Mouse (Mus musculus) embryonic facial prominence, embryonic 15.5 days (tissue): ENCODE measurements around the gene Ccdc189. TPM values are rescaled to one million over a fixed set of nuclear protein-coding genes. Genes with fewer than 3 reads are reported as not detected.
A peak's percentile ranks its signal among the peaks of the same experiment; 100 is the strongest.
"Not testable (repeated sequence)": the region's sequence is repeated elsewhere in the genome, so short reads cannot be mapped to it uniquely, and the experiment has no call there.

ENCODE experiments used
- ATAC-seq: fragments of 200-750 bp; cut with Nextera tagmentation; 2 replicates; pipeline ENCODE4 v1.8.0; 2017; ENCODE audit warnings: low read depth, moderate TSS enrichment; ENCODE audit not compliant: insufficient number of reproducible peaks, low FRiP score, low TSS enrichment
- H3K27ac ChIP-seq: fragments of 300-500 bp; sonication (generic); replicated peaks from 2 replicates; pipeline ENCODE4 v1.5.1; 2015; ENCODE audit warnings: mild to moderate bottlenecking, inconsistent platforms
- H3K27me3 ChIP-seq: fragments of 300-500 bp; sonication (generic); 2 replicates; pipeline ENCODE4 v1.6.1; 2015; ENCODE audit warnings: inconsistent platforms
- H3K36me3 ChIP-seq: fragments of 300-500 bp; sonication (generic); 2 replicates; pipeline ENCODE4 v1.6.1; 2015; ENCODE audit warnings: mild to moderate bottlenecking, inconsistent platforms
- H3K4me1 ChIP-seq: fragments of 300-500 bp; sonication (generic); 2 replicates; pipeline ENCODE4 v1.6.1; 2015; ENCODE audit warnings: inconsistent platforms
- H3K4me2 ChIP-seq: fragments of 300-500 bp; sonication (generic); replicated peaks from 2 replicates; pipeline ENCODE4 v1.6.1; 2015; ENCODE audit warnings: mild to moderate bottlenecking, inconsistent platforms
- H3K4me3 ChIP-seq: fragments of 300-500 bp; sonication (generic); replicated peaks from 2 replicates; pipeline ENCODE4 v1.5.1; 2015; ENCODE audit warnings: mild to moderate bottlenecking, inconsistent platforms
- H3K9ac ChIP-seq: fragments of 300-500 bp; sonication (generic); 2 replicates; pipeline ENCODE4 v1.6.1; 2015; ENCODE audit warnings: inconsistent platforms
- H3K9me3 ChIP-seq: fragments of 300-500 bp; sonication (generic); replicated peaks from 2 replicates; pipeline ENCODE4 v1.6.1; 2016; ENCODE audit warnings: inconsistent platforms
- WGBS: fragments of 180-500 bp; shearing (Covaris S2); methylation state at CpG from one replicate; pipeline ENCODE4 v1.1.7; 2015; 5-methylcytosine and 5-hydroxymethylcytosine counted together
- polyA plus RNA-seq: library from polyadenylated mRNA; unstranded; fragments of >200 nt; fragmentation: Nextera tagmentation; extraction: Ambion mirVana; gene quantifications from 2 replicates; pipeline ENCODE4 v1.2.1, GENCODE M21; 2015

The Ccdc189 gene
- 19.2 and 29.0 TPM in 2 replicates for polyA plus RNA-seq

DNA sequence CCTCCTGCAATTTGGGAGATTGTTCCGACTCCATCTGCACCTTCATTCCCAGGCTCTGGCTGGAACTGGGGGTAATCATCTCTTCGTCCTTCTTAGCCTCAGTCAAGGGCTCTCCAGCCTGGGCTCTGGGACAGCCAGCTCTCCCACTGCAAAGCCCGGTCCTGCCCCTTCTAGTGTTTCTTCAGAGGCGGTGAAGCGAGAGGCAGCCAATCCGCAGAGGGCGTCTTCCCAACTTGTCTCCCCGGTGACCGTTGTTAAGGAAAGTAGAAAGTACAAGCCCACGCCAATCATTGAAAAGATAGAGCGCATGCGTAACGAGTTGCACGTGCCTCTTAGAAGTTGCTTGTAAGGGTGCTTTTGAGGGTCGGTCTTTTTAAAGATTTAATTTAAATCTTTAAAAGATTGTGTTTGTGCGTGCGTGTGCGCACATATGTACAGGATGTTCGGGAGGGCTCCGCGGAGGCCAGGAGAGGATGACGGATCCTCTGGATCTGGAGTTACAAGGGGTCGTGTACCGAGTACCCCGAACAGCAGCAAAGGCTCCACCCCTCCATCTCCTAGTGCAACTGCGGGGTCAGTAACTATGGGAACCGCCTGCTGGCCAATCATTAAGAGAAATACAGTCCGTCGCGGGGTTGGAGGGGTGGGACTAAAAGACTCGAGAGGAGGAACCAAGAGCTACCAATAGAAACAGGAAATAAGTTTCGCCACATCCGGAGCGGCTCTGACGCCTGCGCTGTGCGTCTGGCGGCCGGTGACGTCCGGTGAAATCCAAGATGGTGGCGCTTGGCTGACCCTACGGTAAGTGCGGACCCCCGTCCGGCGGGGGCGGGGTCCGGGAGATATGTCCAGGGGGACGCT is at the start of gene Ccdc189, which contains the start of gene Rnf40:
Gene Ccdc189 (minus strand): TSS at position 585 of the 861 bp plus-strand sequence.
Gene Rnf40 (plus strand): TSS at position 757 of the 861 bp plus-strand sequence.
- Histone ChIP-seq H3K4me1 (peaks cover 19% of the 10 kb centered on the region), H3K36me3 (peaks cover 48% of the 10 kb centered on the region), H3K9me3 (no peaks in the 10 kb centered on the region), H3K27ac (peak within 1 kb of the TSS; percentile 87), H3K9ac (peak within 1 kb of the TSS; percentile 90), H3K27me3 (no peaks in the 10 kb centered on the region), H3K4me3 (peak within 1 kb of the TSS; percentile 95), H3K4me2 (peak within 1 kb of the TSS; percentile 94)
- ATAC-seq, result peak; percentile 97
- WGBS, result under 1% methylated on average over 50 of the region's 50 CpGs

DNA sequence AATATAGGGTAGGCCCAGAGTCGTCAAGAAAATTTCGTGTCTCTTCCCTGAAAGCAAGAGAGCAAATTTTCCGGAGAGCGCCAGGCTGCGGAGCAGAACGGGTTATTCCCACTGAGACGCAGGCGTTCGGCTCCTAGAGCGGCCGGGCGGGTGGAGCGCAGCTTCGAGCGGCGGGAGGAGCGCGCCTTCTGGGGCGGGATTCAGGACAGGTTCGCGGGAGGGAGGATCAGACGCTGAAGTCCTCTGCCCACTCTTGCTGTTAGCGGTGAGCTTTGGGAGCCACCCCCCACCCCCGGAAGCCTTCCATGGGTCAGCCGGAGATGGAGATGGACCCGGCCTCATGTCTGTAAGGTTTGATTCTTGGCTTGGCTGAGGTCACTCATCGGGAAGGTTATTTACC is 48.6 kb upstream of the Ccdc189 start:
- 0% methylated on average over 27 of the region's 27 CpGs for WGBS
- Histone ChIP-seq H3K4me3 (peak overlapping the region; percentile 62), H3K9ac (peak overlapping the region; percentile 28), H3K36me3 (no peaks in the 10 kb centered on the region), H3K27me3 (no peaks in the 10 kb centered on the region), H3K4me2 (peak overlapping the region; percentile 71), H3K9me3 (no peaks in the 10 kb centered on the region), H3K27ac (no peak overlapping the region), H3K4me1 (peaks cover 8% of the 10 kb centered on the region)
- ATAC-seq, result peak; percentile 85

DNA sequence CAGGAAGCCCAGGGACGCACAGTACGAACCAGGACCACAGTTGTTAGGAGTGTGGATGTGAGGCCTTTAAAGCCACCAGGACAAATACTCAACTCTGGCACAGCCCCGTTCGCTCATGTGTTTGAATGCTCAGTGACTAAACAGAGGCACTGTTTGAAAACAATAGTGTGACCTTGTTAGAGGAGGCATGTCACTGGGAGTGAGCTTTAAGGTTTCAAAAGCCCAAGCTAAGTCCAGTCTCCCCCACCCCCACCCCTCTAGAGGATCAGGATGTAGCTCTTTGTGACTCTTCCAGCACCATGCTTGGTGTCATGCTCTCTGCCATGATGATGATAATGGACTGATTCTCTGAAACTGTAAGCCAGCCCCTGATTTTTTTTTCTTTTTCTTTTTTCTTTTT is 43.0 kb upstream of the Ccdc189 start:
- no peak for ATAC-seq
- 85% methylated on average over 4 of the region's 4 CpGs for WGBS
- no peak overlapping the region for H3K4me3 ChIP-seq
- no peaks in the 10 kb centered on the region for H3K9me3 ChIP-seq
- H3K27ac ChIP-seq, result no peak overlapping the region
- H3K9ac ChIP-seq, result no peak overlapping the region
- H3K36me3 ChIP-seq, result no peaks in the 10 kb centered on the region
- no peaks in the 10 kb centered on the region for H3K4me1 ChIP-seq
- no peak overlapping the region for H3K4me2 ChIP-seq
- no peaks in the 10 kb centered on the region for H3K27me3 ChIP-seq

DNA sequence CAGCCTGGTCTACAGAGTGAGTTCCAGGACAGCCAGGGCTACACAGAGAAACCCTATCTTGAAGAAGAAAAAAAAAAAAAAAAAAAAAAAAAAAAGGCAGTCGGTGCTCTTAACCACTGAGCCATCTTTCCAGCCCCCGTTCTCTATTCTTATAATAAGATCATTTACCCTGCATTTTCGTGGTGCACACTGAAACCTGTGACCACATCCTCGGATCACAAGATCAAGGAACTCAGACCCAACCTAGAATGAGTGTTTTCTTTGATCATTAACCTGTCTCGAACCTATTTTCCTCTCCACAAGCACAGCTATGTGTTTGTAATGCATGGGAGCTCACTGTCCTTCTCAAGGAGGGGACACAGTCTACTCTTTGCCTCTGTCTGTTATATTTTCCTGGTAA is 40.3 kb upstream of the Ccdc189 start:
- Histone ChIP-seq H3K9me3 (no peaks in the 10 kb centered on the region), H3K4me2 (no peak overlapping the region), H3K27ac (no peak overlapping the region), H3K36me3 (no peaks in the 10 kb centered on the region), H3K4me3 (no peak overlapping the region), H3K4me1 (no peaks in the 10 kb centered on the region), H3K27me3 (no peaks in the 10 kb centered on the region), H3K9ac (no peak overlapping the region)
- ATAC-seq, result no peak
- WGBS, result 73% methylated on average over 5 of the region's 5 CpGs

DNA sequence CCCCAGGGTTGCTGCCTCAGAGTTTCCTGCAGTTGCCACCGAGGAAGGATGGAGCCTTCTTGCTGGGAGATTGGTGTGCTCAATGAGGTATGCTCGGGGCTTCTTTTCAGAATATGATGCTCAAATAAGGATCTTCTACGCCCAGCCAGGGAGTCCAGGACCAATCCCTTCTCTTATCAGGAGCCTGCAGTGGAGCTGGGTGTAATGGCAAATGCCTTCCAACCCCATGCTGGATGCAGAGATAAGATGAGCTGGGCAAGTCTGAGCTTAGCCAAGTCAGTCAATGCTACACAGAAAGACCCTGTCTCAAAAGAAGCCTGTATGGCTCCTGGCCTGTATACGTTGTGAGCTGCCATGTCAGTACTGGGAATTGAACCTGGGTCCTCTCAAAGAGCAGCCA is 38.1 kb upstream of the Ccdc189 start:
- Histone ChIP-seq H3K4me3 (no peak overlapping the region), H3K4me1 (no peaks in the 10 kb centered on the region), H3K9me3 (no peaks in the 10 kb centered on the region), H3K9ac (no peak overlapping the region), H3K27ac (no peak overlapping the region), H3K36me3 (no peaks in the 10 kb centered on the region), H3K27me3 (no peaks in the 10 kb centered on the region), H3K4me2 (no peak overlapping the region)
- 84% methylated on average over 4 of the region's 4 CpGs for WGBS
- no peak for ATAC-seq

DNA sequence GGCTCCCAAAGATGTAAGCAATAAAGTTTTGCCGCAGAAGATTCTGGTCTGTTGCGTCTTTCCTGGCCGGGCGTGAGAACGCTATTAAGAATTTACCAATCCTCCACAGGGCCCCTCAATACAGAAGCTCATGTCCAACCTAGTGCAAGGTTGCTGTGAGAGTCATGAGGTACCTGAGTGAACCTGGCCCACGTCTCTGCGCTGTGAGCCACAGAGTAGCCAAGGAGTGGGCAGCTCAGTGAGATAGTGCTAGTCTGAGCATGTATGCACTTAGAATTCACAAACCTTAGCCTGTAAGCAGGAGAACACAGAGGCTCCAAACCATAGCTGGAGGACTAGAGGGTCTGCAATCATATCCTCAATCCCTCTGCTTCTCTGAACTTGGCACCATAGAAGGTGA is 37.6 kb upstream of the Ccdc189 start:
- Histone ChIP-seq H3K36me3 (no peaks in the 10 kb centered on the region), H3K9ac (no peak overlapping the region), H3K4me3 (no peak overlapping the region), H3K9me3 (no peaks in the 10 kb centered on the region), H3K27me3 (no peaks in the 10 kb centered on the region), H3K4me2 (no peak overlapping the region), H3K4me1 (no peaks in the 10 kb centered on the region), H3K27ac (no peak overlapping the region)
- 100% methylated on average over 7 of the region's 7 CpGs for WGBS
- no peak for ATAC-seq

DNA sequence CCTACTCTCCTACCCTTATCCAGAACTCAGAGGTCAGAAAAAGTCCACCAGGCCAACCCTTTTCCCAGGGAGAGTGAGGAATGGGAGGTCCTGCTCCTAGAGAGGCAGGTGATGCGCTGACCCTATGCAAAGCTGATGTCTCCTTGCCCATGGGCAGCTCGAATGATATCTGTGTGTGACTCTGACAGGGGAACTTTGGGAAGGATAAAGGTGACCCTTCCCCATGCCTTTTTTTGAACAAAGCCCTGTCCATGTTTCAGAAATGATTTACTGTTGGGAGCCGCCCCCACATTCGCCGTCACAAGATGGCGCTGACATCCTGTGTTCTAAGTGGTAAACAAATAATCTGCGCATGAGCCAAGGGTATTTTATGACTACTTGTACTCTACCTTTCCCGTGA is 30.0 kb upstream of the Ccdc189 start:
- H3K27ac ChIP-seq, result not testable (repeated sequence)

DNA sequence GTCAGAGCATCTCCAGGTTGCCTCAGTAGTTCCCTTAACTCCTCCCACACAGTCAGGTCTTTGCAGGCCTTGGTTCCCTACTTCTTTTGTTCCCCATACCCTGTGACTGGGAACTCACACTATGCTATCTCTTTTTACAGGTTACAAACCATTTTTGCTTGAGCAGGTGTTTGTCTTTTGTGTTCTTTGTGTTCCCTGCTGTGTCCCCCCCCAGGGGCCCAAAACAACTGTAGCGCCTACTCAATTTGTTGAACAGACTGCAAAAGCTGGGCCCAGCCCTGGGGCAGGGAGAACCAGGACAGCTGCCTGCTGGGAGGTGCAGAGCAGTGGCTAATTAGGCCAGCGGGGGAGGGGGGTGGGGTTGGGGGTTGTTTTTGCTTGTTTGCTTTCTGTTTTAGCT is 29.6 kb upstream of the Ccdc189 start:
- H3K4me1 ChIP-seq, result peaks cover 14% of the 10 kb centered on the region
- 45% methylated on average over 2 of the region's 2 CpGs for WGBS
- no peak for ATAC-seq
- no peak overlapping the region for H3K27ac ChIP-seq
- H3K9ac ChIP-seq, result no peak overlapping the region
- no peaks in the 10 kb centered on the region for H3K36me3 ChIP-seq
- H3K27me3 ChIP-seq, result no peaks in the 10 kb centered on the region
- no peak overlapping the region for H3K4me2 ChIP-seq
- no peak overlapping the region for H3K4me3 ChIP-seq
- H3K9me3 ChIP-seq, result no peaks in the 10 kb centered on the region

More for the DNA sequence above, 30.0 kb upstream of the Ccdc189 start:
- not testable (repeated sequence) for H3K4me2 ChIP-seq, H3K9me3 ChIP-seq, H3K4me3 ChIP-seq, H3K9ac ChIP-seq, H3K27me3 ChIP-seq, ATAC-seq, H3K36me3 ChIP-seq
- WGBS, result 91% methylated on average over 7 of the region's 8 CpGs
- peaks cover 14% of the 10 kb centered on the region for H3K4me1 ChIP-seq

DNA sequence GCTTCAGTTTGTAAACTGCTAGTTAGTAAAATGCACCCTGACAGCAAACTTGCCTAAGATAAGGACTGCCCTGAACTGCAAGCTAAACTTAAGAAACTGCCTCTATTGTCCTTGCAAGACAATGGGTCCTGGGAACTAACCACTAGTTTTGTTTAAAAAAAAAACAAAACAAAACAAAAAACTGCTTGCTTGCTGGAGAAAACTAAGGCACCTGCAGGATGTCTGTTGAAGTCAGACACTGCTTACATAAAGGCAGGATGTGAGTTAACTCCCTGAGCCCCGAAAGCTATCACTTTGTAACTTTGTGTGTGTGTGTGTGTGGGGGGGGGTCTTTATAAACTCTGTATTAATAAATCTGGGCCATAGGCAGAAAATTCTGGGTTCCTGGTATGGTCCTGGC is 28.5 kb upstream of the Ccdc189 start:
- H3K4me1 ChIP-seq, result peaks cover 14% of the 10 kb centered on the region
- no peak for ATAC-seq
- WGBS, result 77% methylated on average over 1 of the region's 1 CpGs

DNA sequence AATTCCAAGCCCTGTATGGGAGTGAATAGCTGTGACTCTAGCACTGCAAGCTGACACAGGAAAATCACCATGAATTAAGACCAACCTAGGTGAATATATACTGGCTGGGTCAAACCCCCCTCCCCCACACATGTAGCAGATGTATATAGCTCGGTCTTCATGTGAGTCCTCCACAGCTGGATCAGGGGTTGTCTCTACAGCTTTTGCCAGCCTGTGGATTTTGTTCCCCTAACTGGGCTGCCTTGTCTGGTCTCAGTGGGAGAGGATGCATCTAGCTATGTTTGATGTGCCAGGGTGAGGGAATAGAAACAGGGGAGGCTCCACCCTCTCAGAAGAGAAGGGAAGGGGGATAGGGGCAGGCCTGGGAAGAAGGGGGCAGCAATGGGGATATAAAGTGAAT is 27.9 kb upstream of the Ccdc189 start:
- peak; percentile 11; the same call in 1 of the 2 replicates for ATAC-seq
- peaks cover 15% of the 10 kb centered on the region for H3K36me3 ChIP-seq
- WGBS, result 58% methylated on average over 1 of the region's 1 CpGs
- H3K4me3 ChIP-seq, result no peak overlapping the region
- H3K9me3 ChIP-seq, result no peaks in the 10 kb centered on the region
- H3K4me1 ChIP-seq, result peaks cover 14% of the 10 kb centered on the region
- no peak overlapping the region for H3K27ac ChIP-seq
- H3K27me3 ChIP-seq, result no peaks in the 10 kb centered on the region
- no peak overlapping the region for H3K4me2 ChIP-seq
- H3K9ac ChIP-seq, result no peak overlapping the region

More for the DNA sequence above, 28.5 kb upstream of the Ccdc189 start:
- Histone ChIP-seq H3K27me3 (no peaks in the 10 kb centered on the region), H3K9ac (no peak overlapping the region), H3K27ac (no peak overlapping the region), H3K4me3 (no peak overlapping the region), H3K9me3 (no peaks in the 10 kb centered on the region), H3K36me3 (peaks cover 10% of the 10 kb centered on the region), H3K4me2 (no peak overlapping the region)

DNA sequence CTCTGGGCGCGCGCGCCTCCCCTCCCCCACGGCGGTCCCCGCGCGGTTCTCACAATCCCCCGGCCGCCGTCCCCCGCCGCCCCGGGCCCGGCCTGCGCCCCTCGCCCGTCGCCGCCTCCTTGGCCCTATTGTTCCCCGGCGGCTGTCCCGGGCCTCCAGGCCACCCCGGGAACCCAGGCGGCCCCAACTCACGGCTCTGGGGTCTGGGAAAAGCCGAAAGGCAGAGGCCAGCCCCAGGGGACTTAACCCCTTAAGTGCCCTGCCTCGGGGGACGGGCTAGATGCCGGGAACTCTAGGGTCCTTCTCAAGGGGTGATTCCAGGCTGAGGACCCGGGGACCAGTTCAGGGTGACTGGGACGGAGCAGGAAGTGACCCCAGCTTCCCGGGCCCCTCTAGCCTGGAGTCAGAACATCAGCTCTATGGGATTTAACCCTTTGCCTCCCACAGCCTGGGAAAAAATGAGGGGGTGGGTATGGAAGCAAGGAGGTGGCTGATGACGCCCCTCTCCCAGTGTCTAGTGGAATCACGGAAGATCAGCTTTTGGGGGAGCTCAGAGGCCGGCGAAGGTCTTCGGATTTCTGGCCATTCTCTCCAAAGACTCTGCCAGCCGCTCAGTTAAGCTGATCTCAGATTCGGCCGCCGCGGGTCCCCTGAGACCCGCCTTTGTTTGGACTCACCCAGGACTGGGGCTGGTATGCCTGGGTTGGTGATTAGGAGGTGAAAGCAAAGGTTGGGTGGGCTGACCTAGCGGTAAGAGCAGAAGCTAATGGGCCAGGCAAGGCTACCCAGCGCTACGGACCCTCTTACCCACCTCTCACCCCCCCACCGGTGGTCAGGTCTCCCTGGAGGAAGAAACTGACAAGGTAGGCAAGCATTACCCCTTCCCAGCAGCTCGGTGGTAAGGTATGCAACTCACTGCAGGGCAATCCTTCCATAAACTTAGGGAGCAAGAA is 26.8 kb upstream of the Ccdc189 start, which contains the start of gene Zfp629:
Gene Zfp629 (minus strand): TSS at position 907 of the 953 bp plus-strand sequence.
- WGBS, result under 1% methylated on average over 49 of the region's 50 CpGs
- H3K4me3 ChIP-seq, result peak within 1 kb of the TSS; percentile 99
- H3K9me3 ChIP-seq, result no peaks in the 10 kb centered on the region
- no peaks in the 10 kb centered on the region for H3K27me3 ChIP-seq
- peak within 1 kb of the TSS; percentile 93 for H3K9ac ChIP-seq
- peaks cover 27% of the 10 kb centered on the region for H3K36me3 ChIP-seq
- peaks cover 14% of the 10 kb centered on the region for H3K4me1 ChIP-seq
- peak; percentile 85 for ATAC-seq
- peak within 1 kb of the TSS; percentile 78 for H3K27ac ChIP-seq
- peak within 1 kb of the TSS; percentile 68 for H3K4me2 ChIP-seq
